Mouse (Mus musculus) embryonic fibroblast, embryonic 13.5 days (primary cell): ENCODE measurements around the gene Ap1s1.

Source experiments
- CTCF ChIP-seq: IDR thresholded peaks from 2 replicates; pipeline ENCODE4 v1.5.1; 2011; ENCODE audit warnings: mild to moderate bottlenecking, control low read depth, low read length, moderate library complexity, borderline replicate concordance; ENCODE audit not compliant: insufficient read depth
- POLR2A ChIP-seq: IDR thresholded peaks from 2 replicates; pipeline ENCODE4 v1.6.1; 2011; ENCODE audit warnings: low read depth, mild to moderate bottlenecking, control low read depth, low read length, moderate library complexity

- TF ChIP-seq POLR2A (no peak), CTCF (no peak)
Measured at GRCm38 (mm10) chr5:137026092-137026491, 19.8 kb downstream of the Ap1s1 start, which contains the start of gene Vgf.
